Mouse (Mus musculus) small intestine, adult 2 months (tissue): ENCODE data around the gene Ralgapa2. TPM values are rescaled to one million over a fixed set of nuclear protein-coding genes. Genes with fewer than 3 reads are reported as not detected.

Experiments
- H3K27ac ChIP-seq: fragments of 200-500 bp; 2 replicates; pipeline ENCODE4 v1.5.1; 2012; ENCODE audit warnings: low read depth, low read length, control low read depth, inconsistent platforms; ENCODE audit not compliant: insufficient read depth
- H3K27me3 ChIP-seq: fragments of 200-500 bp; 2 replicates; pipeline ENCODE4 v1.6.1; 2012; ENCODE audit warnings: mild to moderate bottlenecking, moderate library complexity, low read length, inconsistent platforms; ENCODE audit not compliant: control insufficient read depth, insufficient read depth
- H3K36me3 ChIP-seq: fragments of 200-500 bp; 2 replicates; pipeline ENCODE4 v1.6.1; 2012; ENCODE audit warnings: mild to moderate bottlenecking, low read length, control low read depth, inconsistent platforms; ENCODE audit not compliant: control insufficient read depth, insufficient read depth
- H3K4me1 ChIP-seq: fragments of 200-500 bp; 2 replicates; pipeline ENCODE4 v1.6.1; 2012; ENCODE audit warnings: low read length, inconsistent platforms, mixed read lengths; ENCODE audit not compliant: control insufficient read depth, insufficient read depth, insufficient read length
- H3K4me3 ChIP-seq: fragments of 200-500 bp; 2 replicates; pipeline ENCODE4 v1.5.1; 2012; ENCODE audit warnings: low read depth, mild to moderate bottlenecking, control low read depth, inconsistent platforms, low read length, moderate library complexity
- CTCF ChIP-seq: fragments of 200-500 bp; IDR thresholded peaks from 2 replicates; pipeline ENCODE4 v1.5.1; 2012; ENCODE audit warnings: low read depth, mild to moderate bottlenecking, control low read depth, inconsistent platforms, low read length, moderate library complexity, mixed read lengths; ENCODE audit not compliant: insufficient replicate concordance, insufficient read length; ENCODE audit errors: extremely low read depth
- POLR2A ChIP-seq: fragments of 200-500 bp; IDR thresholded peaks from 2 replicates; pipeline ENCODE4 v1.6.1; 2012; ENCODE audit warnings: low read depth, mild to moderate bottlenecking, control low read depth, inconsistent platforms, low read length, moderate library complexity
- WGBS: fragments of 180-500 bp; shearing (Covaris S2); methylation state at CpG from one replicate; pipeline ENCODE4 v1.1.7; 2018; 5-methylcytosine and 5-hydroxymethylcytosine counted together
- polyA plus RNA-seq: library from polyadenylated mRNA; depleted of rRNA; stranded (reverse); fragments of >200 nt; gene quantifications from 2 replicates; pipeline ENCODE4 v1.2.3, GENCODE M21; 2012

The Ralgapa2 gene
- polyA plus RNA-seq, 1 experiment: 14.8 TPM

DNA sequence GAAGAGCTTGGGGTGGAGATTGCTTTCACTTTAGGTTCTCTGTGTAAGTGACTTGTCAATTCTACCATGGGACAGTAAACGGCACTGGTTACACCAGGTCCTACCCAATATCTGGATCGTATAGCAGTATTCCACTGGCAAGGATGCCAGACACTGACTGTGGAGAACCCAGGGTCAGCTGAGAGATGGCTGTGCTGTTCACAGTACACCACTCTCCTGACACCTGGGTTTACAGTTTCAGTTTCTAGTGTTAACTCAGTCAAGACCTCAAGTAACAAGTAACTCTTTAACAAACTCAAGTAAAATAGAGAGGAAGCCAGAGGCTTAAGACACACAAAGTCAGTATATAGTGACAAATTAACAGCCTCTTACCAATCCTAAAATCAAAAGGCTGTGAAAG is 54.6 kb downstream of the Ralgapa2 start:
- Histone ChIP-seq H3K27ac (no peak overlapping the region), H3K4me1 (no peaks in the 10 kb centered on the region), H3K36me3 (peaks cover 4% of the 10 kb centered on the region; the same call in 1 of the 2 replicates), H3K4me3 (no peak overlapping the region), H3K27me3 (no peaks in the 10 kb centered on the region)
- 48% methylated on average over 2 of the region's 2 CpGs for WGBS
- TF ChIP-seq CTCF: no peak
- no peak for TF ChIP-seq POLR2A

- WGBS: 79% methylated on average over 7 of the region's 7 CpGs
Observed at GRCm38 (mm10) chr2:146456612-146457011, 55.5 kb downstream of the Ralgapa2 start.

DNA sequence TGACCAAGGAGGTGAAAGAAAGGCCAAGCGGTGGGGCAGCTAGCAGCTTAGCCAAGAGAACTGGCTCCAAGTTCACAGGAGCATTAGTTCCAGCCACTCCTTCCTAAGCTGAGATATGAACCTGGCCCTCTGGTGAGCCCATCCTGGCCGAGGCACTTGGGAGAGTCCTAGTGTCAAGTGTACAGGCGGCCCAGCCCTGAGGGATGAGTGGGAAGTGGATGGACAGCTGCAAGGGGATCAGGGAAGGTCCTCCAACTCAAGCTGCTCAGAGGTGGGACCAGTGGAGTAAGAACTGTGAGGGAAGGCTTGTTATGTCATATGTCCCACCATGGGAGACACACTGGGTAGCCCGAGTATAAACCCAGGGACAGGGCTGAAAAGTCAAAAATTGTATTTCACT is 56.1 kb downstream of the Ralgapa2 start:
- 89% methylated on average over 4 of the region's 4 CpGs for WGBS
- no peaks in the 10 kb centered on the region for H3K4me1 ChIP-seq

More at GRCm38 (mm10) chr2:146456612-146457011, 55.5 kb downstream of the Ralgapa2 start:
- no peak for TF ChIP-seq CTCF
- TF ChIP-seq POLR2A: no peak
- H3K36me3 ChIP-seq: peaks cover 4% of the 10 kb centered on the region; the same call in 1 of the 2 replicates
- H3K27me3 ChIP-seq: no peaks in the 10 kb centered on the region
- no peaks in the 10 kb centered on the region for H3K4me1 ChIP-seq
- H3K27ac ChIP-seq: no peak overlapping the region
- H3K4me3 ChIP-seq: no peak overlapping the region

GRCm38 (mm10) chr2:146444009-146444408 is 68.1 kb downstream of the Ralgapa2 start:
- Histone ChIP-seq H3K27me3 (no peaks in the 10 kb centered on the region), H3K4me1 (peaks cover 8% of the 10 kb centered on the region; the same call in 1 of the 2 replicates), H3K36me3 (peaks cover 25% of the 10 kb centered on the region), H3K4me3 (no peak overlapping the region), H3K27ac (no peak overlapping the region)
- WGBS: 47% methylated on average over 3 of the region's 3 CpGs
- no peak for TF ChIP-seq CTCF
- TF ChIP-seq POLR2A: no peak

More for the DNA sequence above, 56.1 kb downstream of the Ralgapa2 start:
- no peak overlapping the region for H3K27ac ChIP-seq
- no peaks in the 10 kb centered on the region for H3K27me3 ChIP-seq
- no peak overlapping the region for H3K4me3 ChIP-seq
- peaks cover 10% of the 10 kb centered on the region for H3K36me3 ChIP-seq
- TF ChIP-seq CTCF (no peak), POLR2A (no peak)

GRCm38 (mm10) chr2:146443291-146443875 is 68.8 kb downstream of the Ralgapa2 start:
- Histone ChIP-seq H3K27me3 (no peaks in the 10 kb centered on the region), H3K4me3 (no peak overlapping the region), H3K4me1 (peaks cover 8% of the 10 kb centered on the region; the same call in 1 of the 2 replicates), H3K27ac (no peak overlapping the region), H3K36me3 (peaks cover 24% of the 10 kb centered on the region)
- TF ChIP-seq POLR2A (no peak), CTCF (no peak)
- WGBS: 92% methylated on average over 9 of the region's 9 CpGs

GRCm38 (mm10) chr2:146441711-146442110 is 70.4 kb downstream of the Ralgapa2 start:
- Histone ChIP-seq H3K4me1 (peaks cover 8% of the 10 kb centered on the region; the same call in 1 of the 2 replicates), H3K4me3 (no peak overlapping the region), H3K27me3 (no peaks in the 10 kb centered on the region), H3K36me3 (peaks cover 21% of the 10 kb centered on the region), H3K27ac (no peak overlapping the region)
- 72% methylated on average over 4 of the region's 4 CpGs for WGBS
- TF ChIP-seq CTCF (no peak), POLR2A (no peak)

GRCm38 (mm10) chr2:146428751-146429150 is 83.4 kb downstream of the Ralgapa2 start:
- Histone ChIP-seq H3K27ac (no peak overlapping the region), H3K4me1 (no peaks in the 10 kb centered on the region), H3K4me3 (no peak overlapping the region), H3K27me3 (no peaks in the 10 kb centered on the region), H3K36me3 (peaks cover 32% of the 10 kb centered on the region)
- TF ChIP-seq POLR2A: no peak
- no peak for TF ChIP-seq CTCF
- 93% methylated on average over 3 of the region's 3 CpGs for WGBS

GRCm38 (mm10) chr2:146427380-146427779 is 84.8 kb downstream of the Ralgapa2 start:
- Histone ChIP-seq H3K27me3 (no peaks in the 10 kb centered on the region), H3K27ac (no peak overlapping the region), H3K4me1 (no peaks in the 10 kb centered on the region), H3K4me3 (no peak overlapping the region), H3K36me3 (peaks cover 33% of the 10 kb centered on the region)
- WGBS: 91% methylated on average over 3 of the region's 3 CpGs
- TF ChIP-seq POLR2A (no peak), CTCF (no peak)
